Mouse (Mus musculus): ENCODE measurements at regions not wholly inside any gene's neighbourhood (a gene's known extent, or its start where the extent isn't known, plus 50 kb on each side); places are given as distances from the start of the nearest gene placed in this dataset.

- Histone ChIP-seq H3K4me1 (ENCODE audit: control insufficient read depth, insufficient read depth, low read length) (no peaks in the 10 kb centered on the region), H3K4me3 (ENCODE audit: low read length) (no peak overlapping the region), H3K9ac (ENCODE audit: low read depth, low read length) (no peak overlapping the region), H3K27me3 (replicated peaks; ENCODE audit: control insufficient read depth, insufficient read depth, low read length) (no peaks in the 10 kb centered on the region), H3K4me2 (ENCODE audit: low read depth, low read length) (no peak overlapping the region), H3K36me3 (ENCODE audit: control insufficient read depth, insufficient read depth, low read length) (no peaks in the 10 kb centered on the region), H3K9me3 (ENCODE audit: control insufficient read depth, low read length) (no peaks in the 10 kb centered on the region), H3K27ac (ENCODE audit: low read length) (no peak overlapping the region)
- no peak for ATAC-seq
These were observed 52.0 kb upstream of the C030005K15Rik start for GRCm38 (mm10) chr10:97778531-97778930.

- H3K4me2 ChIP-seq (ENCODE audit: low read depth, low read length): no peak overlapping the region
- H3K27me3 ChIP-seq (replicated peaks; ENCODE audit: control insufficient read depth, insufficient read depth, low read length): no peaks in the 10 kb centered on the region
- no peak for ATAC-seq
- no peaks in the 10 kb centered on the region for H3K9me3 ChIP-seq (ENCODE audit: control insufficient read depth, low read length)
- H3K4me1 ChIP-seq (ENCODE audit: control insufficient read depth, insufficient read depth, low read length): no peaks in the 10 kb centered on the region
- no peak overlapping the region for H3K4me3 ChIP-seq (ENCODE audit: low read length)
- 61% methylated on average over 4 of the region's 4 CpGs for WGBS
- no peak overlapping the region for H3K27ac ChIP-seq (ENCODE audit: low read length)
- no peaks in the 10 kb centered on the region for H3K36me3 ChIP-seq (ENCODE audit: control insufficient read depth, insufficient read depth, low read length)
- H3K9ac ChIP-seq (ENCODE audit: low read depth, low read length): no peak overlapping the region
These were observed 52.8 kb upstream of the C030005K15Rik start for GRCm38 (mm10) chr10:97779335-97779734.

- H3K4me2 ChIP-seq (ENCODE audit: low read depth, low read length): no peak overlapping the region
- no peaks in the 10 kb centered on the region for H3K36me3 ChIP-seq (ENCODE audit: control insufficient read depth, insufficient read depth, low read length)
- no peaks in the 10 kb centered on the region for H3K27me3 ChIP-seq (replicated peaks; ENCODE audit: control insufficient read depth, insufficient read depth, low read length)
- no peaks in the 10 kb centered on the region for H3K4me1 ChIP-seq (ENCODE audit: control insufficient read depth, insufficient read depth, low read length)
- no peak for ATAC-seq
- H3K9ac ChIP-seq (ENCODE audit: low read depth, low read length): no peak overlapping the region
- WGBS: 78% methylated on average over 2 of the region's 2 CpGs
- no peaks in the 10 kb centered on the region for H3K9me3 ChIP-seq (ENCODE audit: control insufficient read depth, low read length)
- H3K27ac ChIP-seq (ENCODE audit: low read length): no peak overlapping the region
- no peak overlapping the region for H3K4me3 ChIP-seq (ENCODE audit: low read length)
These were observed 67.2 kb upstream of the C030005K15Rik start for GRCm38 (mm10) chr10:97793804-97794203.

GRCm38 (mm10) chr10:97801448-97802265 is 75.1 kb upstream of the C030005K15Rik start:
- WGBS: 65% methylated on average over 9 of the region's 9 CpGs
- Histone ChIP-seq H3K36me3 (ENCODE audit: control insufficient read depth, insufficient read depth, low read length) (no peaks in the 10 kb centered on the region), H3K4me3 (ENCODE audit: low read length) (no peak overlapping the region), H3K9me3 (ENCODE audit: control insufficient read depth, low read length) (no peaks in the 10 kb centered on the region), H3K9ac (ENCODE audit: low read depth, low read length) (no peak overlapping the region), H3K4me2 (ENCODE audit: low read depth, low read length) (no peak overlapping the region), H3K27ac (ENCODE audit: low read length) (no peak overlapping the region), H3K4me1 (ENCODE audit: control insufficient read depth, insufficient read depth, low read length) (no peaks in the 10 kb centered on the region), H3K27me3 (replicated peaks; ENCODE audit: control insufficient read depth, insufficient read depth, low read length) (no peaks in the 10 kb centered on the region)
- no peak for ATAC-seq

- H3K4me2 ChIP-seq (ENCODE audit: low read depth, low read length): no peak overlapping the region
- no peak overlapping the region for H3K9ac ChIP-seq (ENCODE audit: low read depth, low read length)
- no peak overlapping the region for H3K4me3 ChIP-seq (ENCODE audit: low read length)
- no peaks in the 10 kb centered on the region for H3K27me3 ChIP-seq (replicated peaks; ENCODE audit: control insufficient read depth, insufficient read depth, low read length)
- no peaks in the 10 kb centered on the region for H3K9me3 ChIP-seq (ENCODE audit: control insufficient read depth, low read length)
- no peaks in the 10 kb centered on the region for H3K4me1 ChIP-seq (ENCODE audit: control insufficient read depth, insufficient read depth, low read length)
- H3K27ac ChIP-seq (ENCODE audit: low read length): no peak overlapping the region
- no peaks in the 10 kb centered on the region for H3K36me3 ChIP-seq (ENCODE audit: control insufficient read depth, insufficient read depth, low read length)
- WGBS: 77% methylated on average over 2 of the region's 2 CpGs
- ATAC-seq: no peak
These were observed 81.4 kb upstream of the C030005K15Rik start for GRCm38 (mm10) chr10:97807947-97808346.

- ATAC-seq: no peak
- Histone ChIP-seq H3K36me3 (ENCODE audit: control insufficient read depth, insufficient read depth, low read length) (no peaks in the 10 kb centered on the region), H3K4me2 (ENCODE audit: low read depth, low read length) (no peak overlapping the region), H3K27me3 (replicated peaks; ENCODE audit: control insufficient read depth, insufficient read depth, low read length) (no peaks in the 10 kb centered on the region), H3K27ac (ENCODE audit: low read length) (no peak overlapping the region), H3K9ac (ENCODE audit: low read depth, low read length) (no peak overlapping the region), H3K9me3 (ENCODE audit: control insufficient read depth, low read length) (no peaks in the 10 kb centered on the region), H3K4me3 (ENCODE audit: low read length) (no peak overlapping the region), H3K4me1 (ENCODE audit: control insufficient read depth, insufficient read depth, low read length) (no peaks in the 10 kb centered on the region)
- WGBS: 86% methylated on average over 3 of the region's 3 CpGs
These were observed 116.0 kb upstream of the C030005K15Rik start for GRCm38 (mm10) chr10:97842574-97842973.

- no peak overlapping the region for H3K4me3 ChIP-seq (ENCODE audit: low read length)
- WGBS: 82% methylated on average over 2 of the region's 2 CpGs
These were observed 124.9 kb upstream of the C030005K15Rik start for GRCm38 (mm10) chr10:97851487-97851886.

GRCm38 (mm10) chr10:97877088-97877487 is 150.5 kb upstream of the C030005K15Rik start:
- no peaks in the 10 kb centered on the region for H3K27me3 ChIP-seq (replicated peaks; ENCODE audit: control insufficient read depth, insufficient read depth, low read length)
- no peaks in the 10 kb centered on the region for H3K9me3 ChIP-seq (ENCODE audit: control insufficient read depth, low read length)
- no peak overlapping the region for H3K4me3 ChIP-seq (ENCODE audit: low read length)
- H3K9ac ChIP-seq (ENCODE audit: low read depth, low read length): no peak overlapping the region
- no peaks in the 10 kb centered on the region for H3K4me1 ChIP-seq (ENCODE audit: control insufficient read depth, insufficient read depth, low read length)
- ATAC-seq: no peak
- 44% methylated on average over 3 of the region's 3 CpGs for WGBS
- H3K27ac ChIP-seq (ENCODE audit: low read length): no peak overlapping the region
- no peaks in the 10 kb centered on the region for H3K36me3 ChIP-seq (ENCODE audit: control insufficient read depth, insufficient read depth, low read length)
- no peak overlapping the region for H3K4me2 ChIP-seq (ENCODE audit: low read depth, low read length)

More at GRCm38 (mm10) chr10:97851487-97851886, 124.9 kb upstream of the C030005K15Rik start:
- H3K9ac ChIP-seq (ENCODE audit: low read depth, low read length): no peak overlapping the region
- ATAC-seq: no peak
- no peaks in the 10 kb centered on the region for H3K4me1 ChIP-seq (ENCODE audit: control insufficient read depth, insufficient read depth, low read length)
- H3K4me2 ChIP-seq (ENCODE audit: low read depth, low read length): no peak overlapping the region
- H3K27me3 ChIP-seq (replicated peaks; ENCODE audit: control insufficient read depth, insufficient read depth, low read length): no peaks in the 10 kb centered on the region
- H3K27ac ChIP-seq (ENCODE audit: low read length): no peak overlapping the region
- H3K36me3 ChIP-seq (ENCODE audit: control insufficient read depth, insufficient read depth, low read length): no peaks in the 10 kb centered on the region
- no peaks in the 10 kb centered on the region for H3K9me3 ChIP-seq (ENCODE audit: control insufficient read depth, low read length)

- no peaks in the 10 kb centered on the region for H3K36me3 ChIP-seq (ENCODE audit: control insufficient read depth, insufficient read depth, low read length)
- H3K27ac ChIP-seq (ENCODE audit: low read length): no peak overlapping the region
- H3K4me1 ChIP-seq (ENCODE audit: control insufficient read depth, insufficient read depth, low read length): no peaks in the 10 kb centered on the region
- ATAC-seq: no peak
- no peaks in the 10 kb centered on the region for H3K27me3 ChIP-seq (replicated peaks; ENCODE audit: control insufficient read depth, insufficient read depth, low read length)
- H3K4me3 ChIP-seq (ENCODE audit: low read length): no peak overlapping the region
- WGBS: 89% methylated on average over 1 of the region's 1 CpGs
- H3K9me3 ChIP-seq (ENCODE audit: control insufficient read depth, low read length): no peaks in the 10 kb centered on the region
- no peak overlapping the region for H3K9ac ChIP-seq (ENCODE audit: low read depth, low read length)
- H3K4me2 ChIP-seq (ENCODE audit: low read depth, low read length): no peak overlapping the region
These were observed 159.5 kb upstream of the C030005K15Rik start for GRCm38 (mm10) chr10:97886049-97886448.

- Histone ChIP-seq H3K9me3 (ENCODE audit: control insufficient read depth, low read length) (no peaks in the 10 kb centered on the region), H3K27me3 (replicated peaks; ENCODE audit: control insufficient read depth, insufficient read depth, low read length) (no peaks in the 10 kb centered on the region), H3K4me3 (ENCODE audit: low read length) (no peak overlapping the region), H3K36me3 (ENCODE audit: control insufficient read depth, insufficient read depth, low read length) (no peaks in the 10 kb centered on the region), H3K27ac (ENCODE audit: low read length) (no peak overlapping the region), H3K4me2 (ENCODE audit: low read depth, low read length) (no peak overlapping the region), H3K9ac (ENCODE audit: low read depth, low read length) (no peak overlapping the region), H3K4me1 (ENCODE audit: control insufficient read depth, insufficient read depth, low read length) (no peaks in the 10 kb centered on the region)
- no peak for ATAC-seq
- 65% methylated on average over 4 of the region's 4 CpGs for WGBS
These were observed 179.2 kb upstream of the C030005K15Rik start for GRCm38 (mm10) chr10:97905793-97906192.

All from intestine, embryonic 16.5 days (tissue).